Mouse (Mus musculus) heart, embryonic 13.5 days (tissue): ENCODE measurements around the gene Ccna1. TPM values are rescaled to one million over a fixed set of nuclear protein-coding genes. Genes with fewer than 3 reads are reported as not detected.

Experiments used
- ATAC-seq: fragments of 200-750 bp; cut with Nextera tagmentation; 2 replicates; pipeline ENCODE4 v1.8.0; 2017; ENCODE audit warnings: moderate TSS enrichment; ENCODE audit not compliant: insufficient number of reproducible peaks, low FRiP score, low TSS enrichment; ENCODE audit errors: extremely low read depth
- H3K27ac ChIP-seq: fragments of 300-500 bp; sonication (generic); replicated peaks from 2 replicates; pipeline ENCODE4 v1.5.1; 2015; ENCODE audit warnings: moderate library complexity, mild to moderate bottlenecking, inconsistent platforms
- H3K27me3 ChIP-seq: fragments of 300-500 bp; sonication (generic); replicated peaks from 2 replicates; pipeline ENCODE4 v1.6.1; 2015; ENCODE audit warnings: mild to moderate bottlenecking, inconsistent platforms
- H3K36me3 ChIP-seq: fragments of 300-500 bp; sonication (generic); 2 replicates; pipeline ENCODE4 v1.6.1; 2015; ENCODE audit warnings: mild to moderate bottlenecking, inconsistent platforms
- H3K4me1 ChIP-seq: fragments of 300-500 bp; sonication (generic); 2 replicates; pipeline ENCODE4 v1.6.1; 2015; ENCODE audit warnings: inconsistent platforms
- H3K4me2 ChIP-seq: fragments of 300-500 bp; sonication (generic); 2 replicates; pipeline ENCODE4 v1.6.1; 2015; ENCODE audit warnings: inconsistent platforms, mild to moderate bottlenecking, moderate library complexity
- H3K4me3 ChIP-seq: fragments of 300-500 bp; sonication (generic); 2 replicates; pipeline ENCODE4 v1.5.1; 2015; ENCODE audit warnings: moderate library complexity, mild to moderate bottlenecking, inconsistent platforms
- H3K9ac ChIP-seq: fragments of 300-500 bp; sonication (generic); 2 replicates; pipeline ENCODE4 v1.6.1; 2015; ENCODE audit warnings: inconsistent platforms, mild to moderate bottlenecking, moderate library complexity
- H3K9me3 ChIP-seq: fragments of 300-500 bp; sonication (generic); 2 replicates; pipeline ENCODE4 v1.6.1; 2016; ENCODE audit warnings: inconsistent platforms
- WGBS: fragments of 180-500 bp; shearing (Covaris S2); methylation state at CpG from one replicate; pipeline ENCODE4 v1.1.7; 2015; ENCODE audit warnings: mixed read lengths; 5-methylcytosine and 5-hydroxymethylcytosine counted together
- polyA plus RNA-seq: library from polyadenylated mRNA; unstranded; fragments of >200 nt; fragmentation: Nextera tagmentation; extraction: Ambion mirVana; gene quantifications from 2 replicates; pipeline ENCODE4 v1.2.1, GENCODE M21; 2015

Ccna1 gene
- polyA plus RNA-seq, 1 experiment from 2014 or later, result 0.96 TPM

DNA sequence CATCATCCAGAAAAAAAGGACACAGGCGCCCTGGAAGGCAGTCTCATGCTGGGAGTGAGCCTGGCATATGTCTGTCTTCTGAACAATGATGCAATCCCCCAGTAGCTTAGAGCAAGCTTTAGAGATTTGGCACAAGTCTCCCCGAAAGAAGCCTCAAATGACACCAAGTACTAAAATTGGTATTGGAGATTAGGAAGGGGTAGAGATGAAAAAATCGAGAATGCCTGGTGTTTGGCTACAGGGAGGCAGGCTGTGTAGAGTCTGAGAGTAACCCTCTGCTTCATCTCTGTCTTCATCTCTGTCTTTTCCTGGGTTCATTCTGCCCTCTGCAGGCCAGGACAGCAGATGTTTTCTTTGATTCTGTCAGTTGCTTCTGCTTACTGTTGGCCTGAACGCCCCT is 32.1 kb upstream of the Ccna1 start:
- no peak overlapping the region for H3K9ac ChIP-seq
- no peaks in the 10 kb centered on the region for H3K27me3 ChIP-seq
- no peaks in the 10 kb centered on the region for H3K9me3 ChIP-seq
- no peak overlapping the region for H3K4me2 ChIP-seq
- H3K4me3 ChIP-seq, result no peak overlapping the region
- no peaks in the 10 kb centered on the region for H3K36me3 ChIP-seq
- no peak for ATAC-seq
- peaks cover 10% of the 10 kb centered on the region; the same call in 1 of the 2 replicates for H3K4me1 ChIP-seq
- WGBS, result 58% methylated on average over 4 of the region's 4 CpGs
- no peak overlapping the region for H3K27ac ChIP-seq

- peaks cover 10% of the 10 kb centered on the region; the same call in 1 of the 2 replicates for H3K4me1 ChIP-seq
- ATAC-seq, result no peak
- WGBS, result 79% methylated on average over 5 of the region's 5 CpGs
- no peak overlapping the region for H3K4me2 ChIP-seq
- no peak overlapping the region for H3K9ac ChIP-seq
- no peak overlapping the region for H3K27ac ChIP-seq
- no peak overlapping the region for H3K4me3 ChIP-seq
- H3K27me3 ChIP-seq, result no peaks in the 10 kb centered on the region
- no peaks in the 10 kb centered on the region for H3K9me3 ChIP-seq
- no peaks in the 10 kb centered on the region for H3K36me3 ChIP-seq
These were observed 31.6 kb upstream of the Ccna1 start for GRCm38 (mm10) chr3:55086948-55087347.

- no peak overlapping the region for H3K27ac ChIP-seq
- no peaks in the 10 kb centered on the region for H3K27me3 ChIP-seq
- no peak overlapping the region for H3K4me3 ChIP-seq
- H3K4me1 ChIP-seq, result peaks cover 10% of the 10 kb centered on the region; the same call in 1 of the 2 replicates
- no peaks in the 10 kb centered on the region for H3K36me3 ChIP-seq
- ATAC-seq, result no peak
- 36% methylated on average over 3 of the region's 3 CpGs for WGBS
- no peak overlapping the region for H3K4me2 ChIP-seq
- no peak overlapping the region for H3K9ac ChIP-seq
- H3K9me3 ChIP-seq, result no peaks in the 10 kb centered on the region
These were observed 30.4 kb upstream of the Ccna1 start for GRCm38 (mm10) chr3:55085716-55086115.

GRCm38 (mm10) chr3:55084781-55085180 is 29.5 kb upstream of the Ccna1 start:
- Histone ChIP-seq H3K9ac (no peak overlapping the region), H3K9me3 (no peaks in the 10 kb centered on the region), H3K4me2 (no peak overlapping the region), H3K4me3 (no peak overlapping the region), H3K36me3 (no peaks in the 10 kb centered on the region), H3K27me3 (no peaks in the 10 kb centered on the region), H3K4me1 (peaks cover 10% of the 10 kb centered on the region; the same call in 1 of the 2 replicates), H3K27ac (no peak overlapping the region)
- 63% methylated on average over 6 of the region's 6 CpGs for WGBS
- ATAC-seq, result no peak

GRCm38 (mm10) chr3:55080055-55080454 is 24.8 kb upstream of the Ccna1 start:
- Histone ChIP-seq H3K27me3 (no peaks in the 10 kb centered on the region), H3K9ac (no peak overlapping the region), H3K36me3 (no peaks in the 10 kb centered on the region), H3K4me1 (peaks cover 5% of the 10 kb centered on the region), H3K27ac (no peak overlapping the region), H3K9me3 (no peaks in the 10 kb centered on the region), H3K4me3 (no peak overlapping the region), H3K4me2 (no peak overlapping the region)
- WGBS, result 13% methylated on average over 6 of the region's 6 CpGs
- ATAC-seq, result no peak

GRCm38 (mm10) chr3:55079619-55080018 is 24.3 kb upstream of the Ccna1 start:
- Histone ChIP-seq H3K4me2 (no peak overlapping the region), H3K4me1 (peaks cover 5% of the 10 kb centered on the region), H3K4me3 (no peak overlapping the region), H3K27me3 (no peaks in the 10 kb centered on the region), H3K27ac (no peak overlapping the region), H3K36me3 (no peaks in the 10 kb centered on the region), H3K9ac (no peak overlapping the region), H3K9me3 (no peaks in the 10 kb centered on the region)
- 54% methylated on average over 8 of the region's 8 CpGs for WGBS
- ATAC-seq, result no peak

GRCm38 (mm10) chr3:55078233-55078632 is 22.9 kb upstream of the Ccna1 start:
- H3K4me3 ChIP-seq, result no peak overlapping the region
- H3K27ac ChIP-seq, result no peak overlapping the region
- no peak overlapping the region for H3K9ac ChIP-seq
- no peaks in the 10 kb centered on the region for H3K9me3 ChIP-seq
- no peak for ATAC-seq
- WGBS, result 61% methylated on average over 6 of the region's 6 CpGs
- no peaks in the 10 kb centered on the region for H3K27me3 ChIP-seq
- peaks cover 5% of the 10 kb centered on the region for H3K4me1 ChIP-seq
- no peak overlapping the region for H3K4me2 ChIP-seq
- H3K36me3 ChIP-seq, result no peaks in the 10 kb centered on the region

- no peak for ATAC-seq
- no peaks in the 10 kb centered on the region for H3K36me3 ChIP-seq
- no peaks in the 10 kb centered on the region for H3K27me3 ChIP-seq
- H3K27ac ChIP-seq, result no peak overlapping the region
- H3K4me2 ChIP-seq, result no peak overlapping the region
- peaks cover 5% of the 10 kb centered on the region for H3K4me1 ChIP-seq
- 71% methylated on average over 3 of the region's 3 CpGs for WGBS
- H3K9me3 ChIP-seq, result no peaks in the 10 kb centered on the region
- H3K4me3 ChIP-seq, result no peak overlapping the region
- no peak overlapping the region for H3K9ac ChIP-seq
These were observed 20.0 kb upstream of the Ccna1 start for GRCm38 (mm10) chr3:55075294-55075648.

DNA sequence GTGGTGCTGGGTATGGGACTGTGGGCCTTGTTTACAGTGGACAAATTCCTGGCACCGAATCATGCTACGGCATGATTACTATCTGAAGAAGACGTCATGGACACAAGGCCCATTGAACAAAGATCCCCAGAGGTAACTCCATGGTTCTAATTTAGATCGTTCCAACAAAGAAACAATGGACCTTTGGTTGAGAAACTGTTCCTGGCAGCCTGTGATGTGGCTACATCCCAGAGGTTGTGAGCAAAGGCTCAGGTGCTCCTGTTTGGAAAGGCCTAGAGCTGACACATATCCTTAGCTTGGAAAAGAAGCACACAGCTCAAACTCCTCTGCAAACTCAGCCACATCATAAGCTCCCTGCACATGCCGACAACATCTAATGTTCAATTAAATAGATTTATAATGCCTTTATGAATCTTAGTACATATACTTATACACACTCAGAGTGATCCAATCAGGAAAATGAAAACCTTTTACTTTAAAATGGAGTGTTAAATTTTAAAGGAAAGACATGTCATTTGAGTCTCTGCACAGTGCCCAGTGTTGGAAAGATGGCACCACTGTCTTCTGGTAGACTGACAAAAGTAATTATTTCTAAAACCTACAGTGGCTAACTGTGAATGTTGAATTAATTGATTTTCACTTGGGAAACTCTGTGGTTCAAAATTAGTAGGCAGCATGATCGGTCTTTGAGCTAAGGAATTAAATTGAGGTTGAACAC is 19.4 kb upstream of the Ccna1 start:
- H3K4me2 ChIP-seq, result no peak overlapping the region
- WGBS, result 84% methylated on average over 6 of the region's 6 CpGs
- ATAC-seq, result no peak

GRCm38 (mm10) chr3:55067791-55068434 is 12.6 kb upstream of the Ccna1 start:
- Histone ChIP-seq H3K4me2 (no peak overlapping the region), H3K27me3 (peaks cover 25% of the 10 kb centered on the region), H3K36me3 (no peaks in the 10 kb centered on the region), H3K27ac (no peak overlapping the region), H3K4me1 (no peaks in the 10 kb centered on the region; the same call in 1 of the 2 replicates), H3K4me3 (no peak overlapping the region), H3K9me3 (no peaks in the 10 kb centered on the region), H3K9ac (no peak overlapping the region)
- 28% methylated on average over 7 of the region's 7 CpGs for WGBS
- no peak for ATAC-seq

More for the DNA sequence above, 19.4 kb upstream of the Ccna1 start:
- H3K9ac ChIP-seq, result no peak overlapping the region
- peaks cover 5% of the 10 kb centered on the region for H3K4me1 ChIP-seq
- H3K4me3 ChIP-seq, result no peak overlapping the region
- no peaks in the 10 kb centered on the region for H3K27me3 ChIP-seq
- no peaks in the 10 kb centered on the region for H3K9me3 ChIP-seq
- H3K36me3 ChIP-seq, result no peaks in the 10 kb centered on the region
- H3K27ac ChIP-seq, result no peak overlapping the region

DNA sequence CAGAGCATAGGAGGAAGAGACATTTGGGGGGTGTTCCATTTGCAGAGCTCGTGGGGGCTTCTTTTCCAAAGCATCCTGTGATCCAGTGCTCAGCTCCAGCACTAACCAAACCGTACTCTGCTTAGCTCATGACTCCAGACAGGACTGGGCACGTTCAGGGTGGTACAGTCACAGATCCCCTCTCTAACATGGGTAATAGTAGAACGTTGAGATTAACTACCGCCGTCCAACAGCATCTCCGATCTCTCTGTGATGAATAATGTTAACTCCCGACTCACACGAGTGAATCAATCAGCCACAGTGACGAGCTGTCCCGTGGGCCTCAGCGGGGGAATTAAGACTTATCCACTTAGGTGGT is 11.3 kb upstream of the Ccna1 start:
- no peak overlapping the region for H3K4me3 ChIP-seq
- WGBS, result 62% methylated on average over 12 of the region's 12 CpGs
- no peak for ATAC-seq
- no peak overlapping the region for H3K27ac ChIP-seq
- no peak overlapping the region for H3K9ac ChIP-seq
- H3K4me1 ChIP-seq, result no peaks in the 10 kb centered on the region; the same call in 1 of the 2 replicates
- H3K9me3 ChIP-seq, result no peaks in the 10 kb centered on the region
- H3K27me3 ChIP-seq, result peaks cover 29% of the 10 kb centered on the region
- no peaks in the 10 kb centered on the region for H3K36me3 ChIP-seq
- no peak overlapping the region for H3K4me2 ChIP-seq
